Comparison of ENCODE assay signal across 9 mouse cellular contexts in the genomic region with DNA sequence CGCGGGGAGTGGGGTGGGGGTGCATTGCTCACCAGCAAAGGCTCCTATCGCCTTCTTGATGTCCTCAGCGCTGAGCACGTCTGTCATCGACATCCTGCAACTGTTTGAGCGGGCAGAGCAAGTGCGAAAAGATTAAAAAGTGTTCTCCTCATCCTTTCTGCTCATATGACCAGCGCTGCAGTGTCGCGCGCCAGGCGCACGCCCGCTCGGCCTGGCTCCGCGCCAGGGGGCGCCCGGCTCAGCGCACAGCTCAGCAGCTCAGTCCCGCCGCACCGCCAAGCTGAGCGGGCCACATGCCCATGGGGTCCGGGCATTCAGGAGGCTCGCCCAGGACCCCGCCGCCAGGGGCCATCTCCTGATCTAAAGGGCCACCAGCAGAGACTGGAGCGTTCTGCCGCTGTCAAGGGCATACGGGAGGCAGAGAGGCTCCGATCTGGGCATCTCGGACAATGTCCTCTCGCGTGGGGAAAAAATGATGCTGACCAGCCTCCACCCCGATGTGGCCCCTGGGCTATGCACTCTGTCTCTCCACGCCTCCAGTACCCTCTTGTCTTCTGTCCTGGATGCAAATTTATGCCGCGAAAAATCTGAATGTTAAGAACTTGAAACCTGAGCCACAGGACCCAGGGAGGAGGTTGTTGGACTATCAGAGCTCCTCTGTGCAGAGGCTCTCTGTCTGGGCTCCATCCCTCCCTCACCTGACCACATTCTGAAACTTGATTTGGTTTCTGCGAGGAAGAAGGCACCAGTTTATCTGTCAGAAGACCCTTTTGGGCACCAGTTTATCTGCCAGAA. TPM values are rescaled to one million over a fixed set of nuclear protein-coding genes. Genes with fewer than 3 reads are reported as not detected.
DNase-seq lines count a peak whose midpoint lies in the region; ATAC-seq lines count a peak whose summit lies in the region.
"Had no signal": no experiment of that assay in that cellular context is flagged by ENCODE, and none has a peak within 500 bp of the region (broad histone marks: within the 10 kb centered on the region; RNA-seq: fewer than 3 reads in every experiment).

No protein-coding gene starts in this region.

- H3K27me3 ChIP-seq in megakaryocyte, embryonic 14.5 days (replicated peaks): peaks cover 83% of the 10 kb centered on the region
- peaks cover 58% of the 10 kb centered on the region for H3K27me3 ChIP-seq in embryonic facial prominence, embryonic 15.5 days
- peaks cover 7% of the 10 kb centered on the region for H3K27me3 ChIP-seq in hindbrain, embryonic 16.5 days (replicated peaks; ENCODE audit: control insufficient read depth, insufficient read depth, low read length)
- H3K27me3 ChIP-seq in limb, embryonic 13.5 days: peaks cover 58% of the 10 kb centered on the region
- H3K27me3 ChIP-seq in neural tube, embryonic 15.5 days (replicated peaks): peaks cover 47% of the 10 kb centered on the region

- peak; percentile 62 for DNase-seq in brain, adult 2 months (ENCODE audit: low read depth, low spot score)

- peak overlapping the region; percentile 60 for H3K4me2 ChIP-seq in embryonic facial prominence, embryonic 15.5 days (replicated peaks)
- H3K4me2 ChIP-seq in hindbrain, embryonic 16.5 days (ENCODE audit: low read length): peak overlapping the region; percentile 93
- peak overlapping the region; percentile 66 for H3K4me2 ChIP-seq in limb, embryonic 13.5 days (replicated peaks)
- H3K4me2 ChIP-seq in neural tube, embryonic 15.5 days: peak overlapping the region; percentile 89

- ATAC-seq in megakaryocyte, adult 5-6 weeks (ENCODE audit: poor library complexity, severe bottlenecking): no peak
- ATAC-seq in embryonic facial prominence, embryonic 15.5 days (ENCODE audit: insufficient number of reproducible peaks, low FRiP score, low TSS enrichment, low read depth): no peak
- peak; percentile 86 for ATAC-seq in hindbrain, embryonic 16.5 days
- no peak for ATAC-seq in limb, embryonic 13.5 days (ENCODE audit: low FRiP score, low read depth)
- ATAC-seq in neural tube, embryonic 15.5 days (ENCODE audit: low FRiP score): peak; percentile 59; the same call in 1 of the 2 replicates
- no peak for ATAC-seq in erythroid progenitor cell, adult 5-6 weeks (replicated peaks; ENCODE audit: low FRiP score, poor library complexity, severe bottlenecking)

- no peak overlapping the region for H3K9ac ChIP-seq in embryonic facial prominence, embryonic 15.5 days
- H3K9ac ChIP-seq in hindbrain, embryonic 16.5 days (ENCODE audit: low read depth, low read length): peak overlapping the region; percentile 73
- H3K9ac ChIP-seq in limb, embryonic 13.5 days: no peak overlapping the region; the same call in 1 of the 2 replicates
- peak overlapping the region; percentile 45 for H3K9ac ChIP-seq in neural tube, embryonic 15.5 days (replicated peaks)

- H3K9me3 ChIP-seq in megakaryocyte, embryonic 14.5 days: peaks cover 20% of the 10 kb centered on the region
- H3K9me3 ChIP-seq in embryonic facial prominence, embryonic 15.5 days (replicated peaks): no peaks in the 10 kb centered on the region
- H3K9me3 ChIP-seq in hindbrain, embryonic 16.5 days (ENCODE audit: control insufficient read depth, low read length): no peaks in the 10 kb centered on the region
- no peaks in the 10 kb centered on the region for H3K9me3 ChIP-seq in limb, embryonic 13.5 days
- no peaks in the 10 kb centered on the region for H3K9me3 ChIP-seq in neural tube, embryonic 15.5 days (replicated peaks)

- no peak overlapping the region for H3K27ac ChIP-seq in embryonic facial prominence, embryonic 15.5 days (replicated peaks)
- H3K27ac ChIP-seq in hindbrain, embryonic 16.5 days (ENCODE audit: low read depth, low read length): no peak overlapping the region
- no peak overlapping the region for H3K27ac ChIP-seq in limb, embryonic 13.5 days
- no peak overlapping the region for H3K27ac ChIP-seq in neural tube, embryonic 15.5 days (replicated peaks)

- no peaks in the 10 kb centered on the region for H3K36me3 ChIP-seq in megakaryocyte, embryonic 14.5 days (replicated peaks; ENCODE audit: low read length)
- H3K36me3 ChIP-seq in embryonic facial prominence, embryonic 15.5 days: no peaks in the 10 kb centered on the region
- no peaks in the 10 kb centered on the region for H3K36me3 ChIP-seq in hindbrain, embryonic 16.5 days (ENCODE audit: control insufficient read depth, insufficient read depth, low read length)
- H3K36me3 ChIP-seq in limb, embryonic 13.5 days: no peaks in the 10 kb centered on the region
- H3K36me3 ChIP-seq in neural tube, embryonic 15.5 days: no peaks in the 10 kb centered on the region

- H3K4me1 ChIP-seq in megakaryocyte, embryonic 14.5 days: peaks cover 29% of the 10 kb centered on the region
- H3K4me1 ChIP-seq in embryonic facial prominence, embryonic 15.5 days: peaks cover 9% of the 10 kb centered on the region
- H3K4me1 ChIP-seq in hindbrain, embryonic 16.5 days (ENCODE audit: control insufficient read depth, insufficient read depth, low read depth, low read length): peaks cover 10% of the 10 kb centered on the region
- H3K4me1 ChIP-seq in limb, embryonic 13.5 days: peaks cover 6% of the 10 kb centered on the region; the same call in 1 of the 2 replicates
- H3K4me1 ChIP-seq in neural tube, embryonic 15.5 days: peaks cover 11% of the 10 kb centered on the region

- WGBS in embryonic facial prominence, embryonic 15.5 days: 2% methylated on average over 41 of the region's 41 CpGs
- 1% methylated on average over 37 of the region's 41 CpGs for WGBS in hindbrain, embryonic 16.5 days
- WGBS in limb, embryonic 13.5 days: 2% methylated on average over 41 of the region's 41 CpGs
- WGBS in neural tube, embryonic 15.5 days: 1% methylated on average over 41 of the region's 41 CpGs

- H3K4me3 ChIP-seq in megakaryocyte, embryonic 14.5 days (replicated peaks): peak overlapping the region; percentile 84
- peak overlapping the region; percentile 34 for H3K4me3 ChIP-seq in embryonic facial prominence, embryonic 15.5 days (replicated peaks)
- H3K4me3 ChIP-seq in hindbrain, embryonic 16.5 days (ENCODE audit: low read length): peak overlapping the region; percentile 49
- peak overlapping the region; percentile 37 for H3K4me3 ChIP-seq in limb, embryonic 13.5 days
- peak overlapping the region; percentile 43 for H3K4me3 ChIP-seq in neural tube, embryonic 15.5 days (replicated peaks)

RNA-seq across cellular contexts. Expression of gene Pvalb, which starts 1.9 kb away (rescaled TPM):
- not detected in 2 replicates for polyA plus RNA-seq in megakaryocyte, embryonic 14.5 days (2012; ENCODE audit: insufficient read depth, low replicate concordance)
- total RNA-seq in megakaryocyte, adult 5-6 weeks (2015): not detected in 2 replicates
- total RNA-seq in megakaryocyte, adult 5-6 weeks (2017): not detected in 2 replicates
- polyA plus RNA-seq in embryonic facial prominence, embryonic 15.5 days (2015; fragmentation: Nextera tagmentation; extraction: Ambion mirVana): not detected in 2 replicates
- 5.8 and 7.0 TPM in 2 replicates for polyA plus RNA-seq in hindbrain, embryonic 16.5 days (2015; fragmentation: Nextera tagmentation; extraction: Ambion mirVana)
- 0.15 TPM in 1 of 2 replicates, not detected in the other for polyA plus RNA-seq in limb, embryonic 13.5 days (2015; fragmentation: Nextera tagmentation; extraction: Ambion mirVana)
- 4.4 and 5.0 TPM in 2 replicates for polyA plus RNA-seq in neural tube, embryonic 15.5 days (2015; fragmentation: Nextera tagmentation; extraction: Ambion mirVana)
- total RNA-seq in erythroid progenitor cell, adult 5-6 weeks (2015; ENCODE audit: low replicate concordance): not detected in 2 replicates
- total RNA-seq in erythroid progenitor cell, adult 5-6 weeks (2017; ENCODE audit: low replicate concordance): not detected in 2 replicates
- polyA plus RNA-seq: liver, adult 2 months had no signal

RNA-seq across cellular contexts. Expression of gene Ift27, which starts 30.3 kb away (rescaled TPM):
- polyA plus RNA-seq in megakaryocyte, embryonic 14.5 days (2012; ENCODE audit: insufficient read depth, low replicate concordance): 132 and 388 TPM in 2 replicates
- 24.1 and 24.9 TPM in 2 replicates for total RNA-seq in megakaryocyte, adult 5-6 weeks (2015)
- total RNA-seq in megakaryocyte, adult 5-6 weeks (2017): 6.5 and 10.8 TPM in 2 replicates
- polyA plus RNA-seq in embryonic facial prominence, embryonic 15.5 days (2015; fragmentation: Nextera tagmentation; extraction: Ambion mirVana): 89.5 and 97.3 TPM in 2 replicates
- polyA plus RNA-seq in hindbrain, embryonic 16.5 days (2015; fragmentation: Nextera tagmentation; extraction: Ambion mirVana): 108 and 111 TPM in 2 replicates
- 91.1 and 98.3 TPM in 2 replicates for polyA plus RNA-seq in limb, embryonic 13.5 days (2015; fragmentation: Nextera tagmentation; extraction: Ambion mirVana)
- 88.4 and 99.8 TPM in 2 replicates for polyA plus RNA-seq in neural tube, embryonic 15.5 days (2015; fragmentation: Nextera tagmentation; extraction: Ambion mirVana)
- total RNA-seq in erythroid progenitor cell, adult 5-6 weeks (2015; ENCODE audit: low replicate concordance): 19.7 and 41.4 TPM in 2 replicates
- total RNA-seq in erythroid progenitor cell, adult 5-6 weeks (2017; ENCODE audit: low replicate concordance): 2.5 and 6.4 TPM in 2 replicates

RNA-seq across cellular contexts. Expression of gene Ncf4, which starts 40.4 kb away (rescaled TPM):
- polyA plus RNA-seq in megakaryocyte, embryonic 14.5 days (2012; ENCODE audit: insufficient read depth, low replicate concordance): 31.4 and 83.6 TPM in 2 replicates
- total RNA-seq in megakaryocyte, adult 5-6 weeks (2015): 367 and 392 TPM in 2 replicates
- 250 and 266 TPM in 2 replicates for total RNA-seq in megakaryocyte, adult 5-6 weeks (2017)
- 4.7 and 6.2 TPM in 2 replicates for polyA plus RNA-seq in embryonic facial prominence, embryonic 15.5 days (2015; fragmentation: Nextera tagmentation; extraction: Ambion mirVana)
- polyA plus RNA-seq in hindbrain, embryonic 16.5 days (2015; fragmentation: Nextera tagmentation; extraction: Ambion mirVana): 1.2 and 1.6 TPM in 2 replicates
- polyA plus RNA-seq in limb, embryonic 13.5 days (2015; fragmentation: Nextera tagmentation; extraction: Ambion mirVana): 2.6 and 3.4 TPM in 2 replicates
- polyA plus RNA-seq in neural tube, embryonic 15.5 days (2015; fragmentation: Nextera tagmentation; extraction: Ambion mirVana): 1.6 and 4.2 TPM in 2 replicates
- total RNA-seq in erythroid progenitor cell, adult 5-6 weeks (2015; ENCODE audit: low replicate concordance): 37.7 and 61.6 TPM in 2 replicates
- total RNA-seq in erythroid progenitor cell, adult 5-6 weeks (2017; ENCODE audit: low replicate concordance): 27.7 and 54.2 TPM in 2 replicates

Comparison
In these comparisons a context has a peak if more than half of its experiments do, and no peak if none do; other contexts are left out.
1. H3K4me3 ChIP-seq: peak in every context shown above with its lines; median percentile 84 in megakaryocyte, embryonic 14.5 days; 49 in hindbrain, embryonic 16.5 days; 43 in neural tube, embryonic 15.5 days; 37 in limb, embryonic 13.5 days; 34 in embryonic facial prominence, embryonic 15.5 days.
2. ATAC-seq: peak in hindbrain, embryonic 16.5 days (single experiment) and neural tube, embryonic 15.5 days (single experiment); none in megakaryocyte, adult 5-6 weeks (single experiment), embryonic facial prominence, embryonic 15.5 days (single experiment), limb, embryonic 13.5 days (single experiment) and erythroid progenitor cell, adult 5-6 weeks (single experiment).
3. H3K9ac ChIP-seq: peak in hindbrain, embryonic 16.5 days (single experiment) and neural tube, embryonic 15.5 days (single experiment); none in embryonic facial prominence, embryonic 15.5 days (single experiment) and limb, embryonic 13.5 days (single experiment).
4. Peak in every context shown above with its lines, with median percentiles within 50 percentile points of each other: H3K4me2 ChIP-seq.